Mouse (Mus musculus) cerebellum, adult 11 months (tissue): ENCODE results near the gene Tnfsf9.
A peak's percentile ranks its signal among the peaks of the same experiment; 100 is the strongest.
"Not testable (repeated sequence)": the region's sequence is repeated elsewhere in the genome, so short reads cannot be mapped to it uniquely, and the experiment has no call there.

Experiments
- DNase-seq: peaks from one replicate; pipeline ENCODE4 v3.0.0; 2022

The Tnfsf9 gene

GRCm38 (mm10) chr17:57095855-57096622 is 9.1 kb upstream of the Tnfsf9 start:
- DNase-seq = no peak

- peak; percentile 81 for DNase-seq
Measured at GRCm38 (mm10) chr17:57096623-57096920, 8.6 kb upstream of the Tnfsf9 start.

GRCm38 (mm10) chr17:57098321-57098720 is 6.8 kb upstream of the Tnfsf9 start:
- no peak for DNase-seq

GRCm38 (mm10) chr17:57099629-57100325 is 5.3 kb upstream of the Tnfsf9 start:
- no peak for DNase-seq

GRCm38 (mm10) chr17:57102276-57102675 is 2.8 kb upstream of the Tnfsf9 start:
- no peak for DNase-seq

GRCm38 (mm10) chr17:57104496-57104895 is 629 bp upstream of the Tnfsf9 start:
- no peak for DNase-seq

- DNase-seq = no peak
Measured at GRCm38 (mm10) chr17:57106035-57106368, 877 bp downstream of the Tnfsf9 start.

- no peak for DNase-seq
Measured at GRCm38 (mm10) chr17:57107064-57107463, 1.9 kb downstream of the Tnfsf9 start.

GRCm38 (mm10) chr17:57108040-57108665 is 3.0 kb downstream of the Tnfsf9 start:
- no peak for DNase-seq

GRCm38 (mm10) chr17:57108666-57109171 is 3.6 kb downstream of the Tnfsf9 start:
- DNase-seq = no peak

- DNase-seq = no peak
Measured at GRCm38 (mm10) chr17:57110005-57110404, 4.9 kb downstream of the Tnfsf9 start.

GRCm38 (mm10) chr17:57112768-57113474 is 7.8 kb downstream of the Tnfsf9 start:
- no peak for DNase-seq

- DNase-seq = no peak
Measured at GRCm38 (mm10) chr17:57116801-57117200, 11.7 kb downstream of the Tnfsf9 start.

- no peak for DNase-seq
Measured at GRCm38 (mm10) chr17:57118524-57119349, 13.6 kb downstream of the Tnfsf9 start.

GRCm38 (mm10) chr17:57121856-57122255 is 16.7 kb downstream of the Tnfsf9 start:
- DNase-seq = no peak

GRCm38 (mm10) chr17:57123192-57124118 is 18.3 kb downstream of the Tnfsf9 start:
- DNase-seq = no peak

GRCm38 (mm10) chr17:57124792-57125191 is 19.7 kb downstream of the Tnfsf9 start:
- DNase-seq = no peak

- DNase-seq = no peak
Measured at GRCm38 (mm10) chr17:57125853-57126622, 20.9 kb downstream of the Tnfsf9 start.

GRCm38 (mm10) chr17:57131793-57132192 is 26.7 kb downstream of the Tnfsf9 start:
- no peak for DNase-seq

- not testable (repeated sequence) for DNase-seq
Measured at GRCm38 (mm10) chr17:57134021-57134420, 28.9 kb downstream of the Tnfsf9 start.
